Mouse (Mus musculus) embryonic facial prominence, embryonic 11.5 days (tissue): ENCODE data around the gene Phox2b. TPM values are rescaled to one million over a fixed set of nuclear protein-coding genes. Genes with fewer than 3 reads are reported as not detected.

Source experiments
- ATAC-seq: fragments of 200-750 bp; cut with Nextera tagmentation; replicated peaks from 2 replicates; pipeline ENCODE4 v1.8.0; 2017; ENCODE audit warnings: low read depth; ENCODE audit not compliant: insufficient number of reproducible peaks, low FRiP score, low TSS enrichment
- DNase-seq: peaks from one replicate; pipeline ENCODE4 v3.0.0-alpha.2; 2015; ENCODE audit warnings: low spot score
- H3K27ac ChIP-seq: fragments of 300-500 bp; sonication (generic); replicated peaks from 2 replicates; pipeline ENCODE4 v1.5.1; 2014; ENCODE audit warnings: mild to moderate bottlenecking, low read depth, low read length, control low read depth
- H3K27me3 ChIP-seq: fragments of 300-500 bp; sonication (generic); 2 replicates; pipeline ENCODE4 v1.6.1; 2014; ENCODE audit warnings: mild to moderate bottlenecking, low read length, moderate library complexity, mixed read lengths; ENCODE audit not compliant: control insufficient read depth, insufficient read depth
- H3K36me3 ChIP-seq: fragments of 300-500 bp; sonication (generic); replicated peaks from 2 replicates; pipeline ENCODE4 v1.6.1; 2014; ENCODE audit warnings: low read depth, mild to moderate bottlenecking, low read length, moderate library complexity, mixed read lengths; ENCODE audit not compliant: control insufficient read depth, insufficient read depth
- H3K4me1 ChIP-seq: fragments of 300-500 bp; sonication (generic); 2 replicates; pipeline ENCODE4 v1.6.1; 2014; ENCODE audit warnings: low read length, mixed read lengths; ENCODE audit not compliant: control insufficient read depth, insufficient read depth
- H3K4me2 ChIP-seq: fragments of 300-500 bp; sonication (generic); 2 replicates; pipeline ENCODE4 v1.6.1; 2014; ENCODE audit warnings: low read depth, mild to moderate bottlenecking, control low read depth, low read length, moderate library complexity
- H3K4me3 ChIP-seq: fragments of 300-500 bp; sonication (generic); 2 replicates; pipeline ENCODE4 v1.5.1; 2014; ENCODE audit warnings: low read depth, low read length, control low read depth
- H3K9ac ChIP-seq: fragments of 300-500 bp; sonication (generic); replicated peaks from 2 replicates; pipeline ENCODE4 v1.6.1; 2014; ENCODE audit warnings: mild to moderate bottlenecking, control low read depth, low read length
- H3K9me3 ChIP-seq: fragments of 300-500 bp; sonication (generic); replicated peaks from 2 replicates; pipeline ENCODE4 v1.6.1; 2016; ENCODE audit warnings: mild to moderate bottlenecking, low read length, inconsistent platforms, mixed read lengths; ENCODE audit not compliant: control insufficient read depth
- WGBS: fragments of 180-500 bp; shearing (Covaris S2); extraction: QIAGEN DNeasy Blood & Tissue Kit; methylation state at CpG from one replicate; pipeline ENCODE4 v1.1.7; 2014; 5-methylcytosine and 5-hydroxymethylcytosine counted together
- polyA plus RNA-seq: library from polyadenylated mRNA; unstranded; fragments of >200 nt; fragmentation: Nextera tagmentation; extraction: Ambion mirVana; gene quantifications from 2 replicates; pipeline ENCODE4 v1.2.1, GENCODE M21; 2014

Gene Phox2b
- polyA plus RNA-seq, 1 experiment from 2014 or later = 4.1 TPM

DNA sequence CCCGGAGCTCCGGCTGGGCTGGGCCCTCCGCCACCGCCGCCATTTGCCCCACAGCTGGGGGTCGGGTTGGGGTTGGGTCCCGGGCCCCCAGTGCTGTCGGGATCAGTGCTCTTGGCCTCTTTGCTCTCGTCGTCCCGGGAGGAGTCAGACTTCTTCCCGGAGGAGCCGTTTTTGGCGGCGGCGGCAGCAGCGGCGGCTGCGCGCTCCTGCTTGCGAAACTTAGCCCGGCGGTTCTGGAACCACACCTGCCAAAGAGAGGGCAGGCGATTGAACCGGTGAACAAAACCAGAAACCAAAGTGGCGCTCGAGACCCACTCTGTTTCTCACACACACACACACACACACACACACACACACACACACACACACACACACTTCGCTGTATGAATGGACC, 2.7 kb downstream of the Phox2b start:
- peak overlapping the region; percentile 48 for H3K4me2 ChIP-seq
- peak overlapping the region; percentile 25; the same call in 1 of the 2 replicates for H3K9ac ChIP-seq
- peak overlapping the region; percentile 34 for H3K4me3 ChIP-seq
- H3K36me3 ChIP-seq = no peaks in the 10 kb centered on the region
- H3K9me3 ChIP-seq = no peaks in the 10 kb centered on the region
- no peak overlapping the region for H3K27ac ChIP-seq
- peaks cover 70% of the 10 kb centered on the region for H3K27me3 ChIP-seq
- peaks cover 5% of the 10 kb centered on the region for H3K4me1 ChIP-seq
- no peak for ATAC-seq
- DNase-seq = peak; percentile 36
- WGBS = 0% methylated on average over 28 of the region's 28 CpGs

DNA sequence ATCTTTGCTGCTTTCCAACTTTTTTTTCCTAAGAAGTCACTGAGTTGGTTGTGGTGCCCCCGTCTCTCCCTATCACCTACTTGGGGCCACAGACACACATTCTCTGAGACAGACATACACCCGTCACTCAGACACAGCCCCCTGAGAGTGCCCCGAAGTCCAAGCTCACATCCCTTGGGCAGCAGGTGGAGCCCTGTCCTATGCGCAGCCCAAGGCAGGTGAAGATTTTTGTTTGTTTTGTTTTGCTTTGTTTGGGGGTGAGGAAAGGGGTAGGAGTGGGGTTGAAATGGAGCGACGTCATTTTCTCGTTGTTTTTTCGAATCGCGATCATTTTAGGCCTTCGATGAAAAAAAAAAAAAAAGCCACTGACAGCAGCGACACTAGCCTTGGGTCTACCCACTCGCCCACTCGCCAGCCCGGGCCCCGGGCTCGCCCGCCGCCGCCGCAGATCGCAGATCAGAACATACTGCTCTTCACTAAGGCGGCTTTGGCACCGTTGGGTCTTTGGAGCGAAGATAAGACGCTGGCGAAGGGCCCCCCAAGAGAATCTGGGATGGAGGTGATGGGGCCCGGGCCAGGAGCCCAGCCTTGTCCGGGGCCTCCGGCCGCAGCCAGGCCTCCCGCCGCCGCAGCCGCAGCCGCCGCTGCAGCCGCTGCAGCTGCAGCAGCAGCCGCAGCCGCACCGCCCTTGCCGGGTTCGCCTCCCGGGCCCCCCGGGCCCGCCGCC, 3.3 kb downstream of the Phox2b start:
- WGBS = under 1% methylated on average over 36 of the region's 47 CpGs
- H3K9me3 ChIP-seq = no peaks in the 10 kb centered on the region
- no peaks in the 10 kb centered on the region for H3K36me3 ChIP-seq
- H3K27ac ChIP-seq = no peak overlapping the region
- H3K27me3 ChIP-seq = peaks cover 67% of the 10 kb centered on the region
- peaks cover 5% of the 10 kb centered on the region for H3K4me1 ChIP-seq
- peak overlapping the region; percentile 48 for H3K4me2 ChIP-seq
- no peak for ATAC-seq
- peak; percentile 27 for DNase-seq
- peak overlapping the region; percentile 34 for H3K4me3 ChIP-seq
- H3K9ac ChIP-seq = peak overlapping the region; percentile 25; the same call in 1 of the 2 replicates

DNA sequence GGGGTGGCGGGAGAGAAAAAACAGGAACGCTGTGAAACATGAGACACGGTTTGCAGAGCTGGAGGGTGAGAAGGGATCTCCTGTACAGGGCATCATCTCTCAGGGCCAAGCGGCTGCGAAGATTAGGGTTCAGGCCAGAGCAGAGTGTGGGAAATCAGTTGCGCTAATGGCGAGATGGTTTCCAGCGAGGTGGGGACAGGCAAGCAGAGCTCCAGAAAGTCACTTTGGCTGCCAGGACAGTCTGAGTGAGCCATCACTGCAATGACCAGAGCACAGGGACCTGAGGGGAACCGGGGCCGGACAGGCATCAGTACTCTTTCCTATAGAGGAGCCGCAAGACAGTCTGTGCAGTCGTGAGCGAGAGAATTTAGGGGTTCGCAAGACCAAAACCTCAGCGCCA, 3.9 kb downstream of the Phox2b start:
- H3K4me3 ChIP-seq = no peak overlapping the region
- no peak overlapping the region for H3K4me2 ChIP-seq
- WGBS = under 1% methylated on average over 15 of the region's 15 CpGs

DNA sequence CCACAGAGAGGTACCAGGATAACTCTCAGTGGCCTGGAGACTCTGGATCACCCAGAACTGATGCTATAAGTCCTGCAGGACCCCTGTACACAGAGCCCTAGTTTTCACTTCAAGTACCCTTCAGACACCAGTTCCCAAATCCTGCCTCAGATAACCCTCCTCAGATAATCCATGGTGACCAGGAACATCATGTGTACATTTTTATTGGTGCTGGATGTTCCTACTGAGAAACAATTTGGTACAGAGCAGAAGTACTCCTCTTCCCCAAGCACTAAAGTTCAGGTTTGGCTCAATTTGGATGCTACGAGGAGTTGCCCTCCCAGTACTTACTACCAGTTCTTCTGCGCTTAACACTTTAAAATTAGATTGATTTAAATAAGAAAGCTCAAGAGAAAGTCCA, 5.1 kb downstream of the Phox2b start:
- Histone ChIP-seq H3K27me3 (peaks cover 55% of the 10 kb centered on the region), H3K36me3 (no peaks in the 10 kb centered on the region), H3K4me3 (no peak overlapping the region), H3K4me1 (peaks cover 5% of the 10 kb centered on the region), H3K4me2 (no peak overlapping the region), H3K27ac (no peak overlapping the region), H3K9ac (no peak overlapping the region), H3K9me3 (no peaks in the 10 kb centered on the region)
- DNase-seq (no peak), ATAC-seq (no peak)
- WGBS = 21% methylated on average over 2 of the region's 2 CpGs

More for the DNA sequence above, 3.9 kb downstream of the Phox2b start:
- Histone ChIP-seq H3K27me3 (peaks cover 64% of the 10 kb centered on the region), H3K9ac (no peak overlapping the region), H3K4me1 (peaks cover 5% of the 10 kb centered on the region), H3K27ac (no peak overlapping the region), H3K36me3 (no peaks in the 10 kb centered on the region), H3K9me3 (no peaks in the 10 kb centered on the region)
- ATAC-seq (no peak), DNase-seq (peak; percentile 20)

DNA sequence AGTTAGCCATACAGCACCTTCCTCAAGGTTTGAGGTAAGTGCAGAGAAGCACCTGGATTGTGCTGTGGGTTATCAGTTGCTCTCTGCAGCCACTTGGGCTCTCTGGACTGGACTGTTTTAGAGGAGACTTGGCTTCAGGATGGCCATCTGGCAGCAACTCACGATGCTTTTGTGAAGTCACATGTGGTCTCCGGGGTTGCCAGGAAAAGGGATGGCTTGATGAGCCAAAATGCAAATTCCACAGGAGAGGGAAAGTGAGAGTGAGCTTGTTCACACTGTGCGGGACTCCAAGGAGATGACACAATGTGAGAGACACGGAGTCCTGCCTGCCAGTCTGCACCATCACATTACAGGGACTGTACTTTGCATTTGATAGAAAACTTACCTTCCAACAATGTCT, 7.3 kb downstream of the Phox2b start:
- peaks cover 44% of the 10 kb centered on the region for H3K27me3 ChIP-seq
- ATAC-seq (no peak), DNase-seq (no peak)
- 26% methylated on average over 4 of the region's 4 CpGs for WGBS
- no peaks in the 10 kb centered on the region for H3K36me3 ChIP-seq
- H3K4me3 ChIP-seq = no peak overlapping the region
- H3K4me1 ChIP-seq = peaks cover 3% of the 10 kb centered on the region
- H3K9ac ChIP-seq = no peak overlapping the region
- H3K4me2 ChIP-seq = no peak overlapping the region
- no peaks in the 10 kb centered on the region for H3K9me3 ChIP-seq
- no peak overlapping the region for H3K27ac ChIP-seq

DNA sequence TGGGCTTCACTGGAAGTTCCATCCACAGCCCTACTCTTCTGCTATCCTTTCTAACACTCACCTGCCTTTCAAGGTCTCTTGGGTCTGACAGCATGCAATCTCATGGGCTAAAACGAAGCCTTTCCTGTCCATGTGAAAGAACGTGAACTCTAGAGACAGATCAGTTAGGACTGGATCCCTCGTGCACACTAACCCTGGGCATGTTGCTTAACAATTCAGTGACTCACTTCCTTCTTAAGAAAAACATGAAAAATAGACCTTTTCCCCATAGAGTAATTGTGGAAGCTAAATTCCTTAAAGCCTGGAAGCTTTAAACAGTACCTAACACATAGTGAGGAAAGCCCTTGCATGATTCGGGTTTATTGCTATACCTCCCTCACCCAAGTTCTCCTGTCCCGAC, 8.2 kb downstream of the Phox2b start:
- Histone ChIP-seq H3K9me3 (no peaks in the 10 kb centered on the region), H3K36me3 (no peaks in the 10 kb centered on the region), H3K4me3 (no peak overlapping the region), H3K4me2 (no peak overlapping the region), H3K27ac (no peak overlapping the region), H3K4me1 (no peaks in the 10 kb centered on the region; the same call in 1 of the 2 replicates), H3K27me3 (peaks cover 38% of the 10 kb centered on the region), H3K9ac (no peak overlapping the region)
- ATAC-seq (no peak), DNase-seq (no peak)
- 74% methylated on average over 5 of the region's 5 CpGs for WGBS

DNA sequence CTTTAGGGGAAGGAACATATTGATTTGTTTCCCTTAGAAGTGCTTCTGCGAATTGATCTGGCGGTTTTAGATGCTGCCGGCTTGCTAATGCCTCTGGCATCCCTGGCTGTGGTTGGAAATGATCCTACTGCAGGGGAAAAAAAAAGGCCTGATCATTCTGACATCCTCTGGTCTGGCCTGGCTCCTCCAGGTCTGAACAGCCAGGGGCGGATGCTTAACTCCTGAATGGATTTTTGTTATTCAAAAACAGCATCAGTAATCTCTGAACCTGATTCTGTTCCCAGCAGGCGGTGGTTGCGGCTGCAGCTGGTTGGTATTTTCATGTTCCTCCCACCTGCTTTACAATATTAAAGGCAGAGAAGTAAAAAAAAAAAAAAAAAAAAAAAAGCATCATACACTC, 16.0 kb downstream of the Phox2b start:
- no peak for ATAC-seq

DNA sequence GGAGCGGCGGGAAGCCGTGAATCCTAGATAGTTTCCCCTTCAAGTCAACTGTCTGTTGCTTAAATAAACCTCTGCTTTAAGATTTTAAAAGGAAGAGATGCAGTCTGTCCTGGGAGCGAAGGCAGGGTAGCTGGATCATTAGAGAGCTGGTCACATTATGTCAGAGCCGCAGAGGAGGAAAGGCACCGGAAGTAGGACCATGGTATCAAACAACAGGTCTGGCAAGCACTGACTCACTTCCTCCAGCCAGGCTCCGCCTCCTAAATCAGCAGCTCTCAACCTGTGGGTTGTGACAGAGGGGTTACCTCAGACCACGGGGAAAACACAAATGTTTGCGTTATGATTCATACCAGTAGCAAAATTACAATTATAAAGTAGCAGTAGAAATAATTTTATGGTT, 35.5 kb downstream of the Phox2b start:
- Histone ChIP-seq H3K4me3 (no peak overlapping the region), H3K4me1 (no peaks in the 10 kb centered on the region), H3K9me3 (no peaks in the 10 kb centered on the region), H3K36me3 (no peaks in the 10 kb centered on the region), H3K9ac (no peak overlapping the region), H3K4me2 (no peak overlapping the region), H3K27me3 (no peaks in the 10 kb centered on the region), H3K27ac (no peak overlapping the region)
- ATAC-seq (no peak), DNase-seq (no peak)
- 89% methylated on average over 9 of the region's 9 CpGs for WGBS

More for the DNA sequence above, 16.0 kb downstream of the Phox2b start:
- Histone ChIP-seq H3K27me3 (no peaks in the 10 kb centered on the region), H3K27ac (no peak overlapping the region), H3K9me3 (no peaks in the 10 kb centered on the region), H3K4me1 (no peaks in the 10 kb centered on the region), H3K4me2 (no peak overlapping the region), H3K9ac (no peak overlapping the region), H3K4me3 (no peak overlapping the region), H3K36me3 (no peaks in the 10 kb centered on the region)
- DNase-seq = no peak
- 30% methylated on average over 6 of the region's 6 CpGs for WGBS
